Mouse (Mus musculus) hindbrain, embryonic 15.5 days (tissue): ENCODE results near the gene Gm20662. TPM values are rescaled to one million over a fixed set of nuclear protein-coding genes. Genes with fewer than 3 reads are reported as not detected.
A peak's percentile ranks its signal among the peaks of the same experiment; 100 is the strongest.
"Not testable (repeated sequence)": the region's sequence is repeated elsewhere in the genome, so short reads cannot be mapped to it uniquely, and the experiment has no call there.

Source experiments
- ATAC-seq: fragments of 200-750 bp; cut with Nextera tagmentation; 2 replicates; pipeline ENCODE4 v1.8.0; 2017; ENCODE audit warnings: low read depth, moderate number of reproducible peaks, moderate TSS enrichment; ENCODE audit not compliant: low FRiP score
- H3K27ac ChIP-seq: fragments of 300-500 bp; sonication (generic); replicated peaks from 2 replicates; pipeline ENCODE4 v1.5.1; 2015; ENCODE audit warnings: mild to moderate bottlenecking, inconsistent platforms
- H3K27me3 ChIP-seq: fragments of 300-500 bp; sonication (generic); 2 replicates; pipeline ENCODE4 v1.6.1; 2015; ENCODE audit warnings: control low read depth, inconsistent platforms
- H3K36me3 ChIP-seq: fragments of 300-500 bp; sonication (generic); 2 replicates; pipeline ENCODE4 v1.6.1; 2015; ENCODE audit warnings: control low read depth, inconsistent platforms
- H3K4me1 ChIP-seq: fragments of 300-500 bp; sonication (generic); replicated peaks from 2 replicates; pipeline ENCODE4 v1.6.1; 2015; ENCODE audit warnings: control low read depth, inconsistent platforms
- H3K4me2 ChIP-seq: fragments of 300-500 bp; sonication (generic); 2 replicates; pipeline ENCODE4 v1.6.1; 2015; ENCODE audit warnings: moderate library complexity, mild to moderate bottlenecking, inconsistent platforms
- H3K4me3 ChIP-seq: fragments of 300-500 bp; sonication (generic); 2 replicates; pipeline ENCODE4 v1.5.1; 2015; ENCODE audit warnings: mild to moderate bottlenecking, inconsistent platforms
- H3K9ac ChIP-seq: fragments of 300-500 bp; sonication (generic); 2 replicates; pipeline ENCODE4 v1.6.1; 2015; ENCODE audit warnings: inconsistent platforms
- H3K9me3 ChIP-seq: fragments of 300-500 bp; sonication (generic); 2 replicates; pipeline ENCODE4 v1.6.1; 2016; ENCODE audit warnings: control low read depth, inconsistent platforms
- WGBS: fragments of 180-500 bp; shearing (Covaris S2); methylation state at CpG from one replicate; pipeline ENCODE4 v1.1.7; 2015; 5-methylcytosine and 5-hydroxymethylcytosine counted together
- polyA plus RNA-seq: library from polyadenylated mRNA; unstranded; fragments of >200 nt; fragmentation: Nextera tagmentation; extraction: Ambion mirVana; gene quantifications from 2 replicates; pipeline ENCODE4 v1.2.1, GENCODE M21; 2015

The Gm20662 gene
- polyA plus RNA-seq, 1 experiment from 2014 or later: not detected

DNA sequence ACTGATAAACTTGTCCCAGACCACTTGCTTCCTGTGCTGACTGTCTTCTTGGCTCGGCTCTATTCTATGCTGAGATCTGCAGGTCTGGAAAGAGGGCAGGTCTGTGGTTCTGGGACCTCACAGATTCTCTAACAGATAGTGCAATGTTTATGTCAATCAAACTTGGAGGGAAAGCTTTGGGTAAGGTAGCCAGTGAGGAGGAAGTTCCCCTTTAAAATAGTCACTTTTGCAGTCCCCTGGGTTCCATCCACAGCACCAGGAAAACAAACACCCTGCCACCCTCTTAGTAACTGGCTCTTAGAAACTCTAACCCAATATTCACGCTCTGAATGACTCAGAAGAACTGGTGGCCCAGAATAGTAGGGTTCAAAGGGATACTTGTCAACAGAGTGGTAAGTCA lies 1.7 kb upstream of the Gm20662 start:
- Histone ChIP-seq H3K4me1 (no peaks in the 10 kb centered on the region), H3K27me3 (no peaks in the 10 kb centered on the region), H3K9me3 (no peaks in the 10 kb centered on the region), H3K4me2 (no peak overlapping the region), H3K27ac (no peak overlapping the region), H3K9ac (no peak overlapping the region), H3K36me3 (no peaks in the 10 kb centered on the region), H3K4me3 (no peak overlapping the region)
- ATAC-seq: no peak
- 83% methylated on average over 2 of the region's 2 CpGs for WGBS

DNA sequence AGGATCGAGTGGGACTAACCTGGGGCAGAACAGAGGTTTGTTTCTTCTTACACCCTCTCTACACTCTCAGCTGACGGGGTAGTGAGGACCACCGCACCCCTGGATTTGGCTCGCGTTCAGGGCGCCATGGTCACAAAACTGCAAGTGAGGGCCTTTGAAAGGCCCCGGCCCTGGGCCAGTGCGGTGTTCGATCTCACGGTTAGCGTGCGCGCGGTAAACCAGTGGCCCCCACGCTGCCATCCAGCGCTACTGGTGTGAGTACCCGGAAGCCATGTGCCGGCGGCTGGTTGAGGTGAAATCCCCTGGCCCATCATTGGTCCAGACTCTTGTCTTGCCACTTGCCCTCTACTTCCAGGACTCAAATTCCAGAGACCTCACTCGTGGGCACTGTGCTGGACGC lies 636 bp upstream of the Gm20662 start:
- WGBS: 94% methylated on average over 21 of the region's 21 CpGs
- Histone ChIP-seq H3K36me3 (no peaks in the 10 kb centered on the region), H3K4me1 (no peaks in the 10 kb centered on the region), H3K27me3 (no peaks in the 10 kb centered on the region), H3K27ac (no peak overlapping the region), H3K9me3 (no peaks in the 10 kb centered on the region), H3K9ac (no peak overlapping the region), H3K4me2 (no peak overlapping the region), H3K4me3 (no peak overlapping the region)
- no peak for ATAC-seq

DNA sequence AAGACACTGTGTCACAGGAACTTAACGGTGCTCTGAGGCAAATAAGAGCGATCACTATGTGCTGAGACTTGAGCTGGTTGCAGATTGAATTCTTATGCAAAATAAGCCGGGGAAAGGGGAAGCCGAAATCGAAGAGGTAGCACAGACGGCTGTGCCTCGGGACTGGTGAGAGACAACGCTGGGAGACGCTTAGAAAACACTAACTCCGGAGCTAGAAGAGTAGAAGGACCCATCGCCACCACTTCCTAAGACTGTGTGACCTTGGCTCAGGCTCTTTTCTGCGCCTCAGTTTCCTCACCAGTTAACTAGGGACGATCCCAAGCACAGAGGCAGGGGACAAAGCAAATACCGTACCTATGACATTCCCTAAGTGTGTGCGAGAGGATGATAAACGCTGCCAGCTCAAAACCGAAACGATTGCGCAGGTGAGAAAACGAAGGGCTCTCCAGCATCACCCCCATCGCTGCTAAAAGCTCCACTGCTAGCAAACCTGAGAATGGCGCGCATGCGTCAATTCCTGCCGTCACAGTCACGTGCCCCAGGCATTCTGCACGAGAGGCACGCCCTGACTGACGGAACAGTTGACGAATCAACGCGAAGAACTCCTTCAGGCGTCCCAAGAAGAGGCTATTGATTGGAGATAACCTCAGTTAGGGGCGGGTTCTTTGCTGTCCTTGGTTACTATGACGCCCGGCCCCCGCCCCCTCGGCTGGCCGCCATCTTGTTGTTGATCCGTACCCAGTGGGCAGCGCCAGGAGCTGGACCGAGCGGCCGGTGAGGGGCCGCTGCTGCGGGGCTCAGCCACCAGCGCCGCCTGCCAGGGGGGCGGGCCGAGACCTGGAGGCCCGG lies 6.0 kb downstream of the Gm20662 start, which contains the start of gene Ip6k1:
Ip6k1 (plus strand) TSS at position 580 of the 849 bp plus-strand sequence.
- Histone ChIP-seq H3K4me2 (peak within 1 kb of the TSS; percentile 76), H3K27me3 (no peaks in the 10 kb centered on the region), H3K36me3 (no peaks in the 10 kb centered on the region), H3K4me1 (peaks cover 34% of the 10 kb centered on the region), H3K4me3 (peak within 1 kb of the TSS; percentile 86), H3K9me3 (no peaks in the 10 kb centered on the region), H3K9ac (peak within 1 kb of the TSS; percentile 95), H3K27ac (peak within 1 kb of the TSS; percentile 97)
- ATAC-seq: peak; percentile 99
- WGBS: under 1% methylated on average over 51 of the region's 51 CpGs

DNA sequence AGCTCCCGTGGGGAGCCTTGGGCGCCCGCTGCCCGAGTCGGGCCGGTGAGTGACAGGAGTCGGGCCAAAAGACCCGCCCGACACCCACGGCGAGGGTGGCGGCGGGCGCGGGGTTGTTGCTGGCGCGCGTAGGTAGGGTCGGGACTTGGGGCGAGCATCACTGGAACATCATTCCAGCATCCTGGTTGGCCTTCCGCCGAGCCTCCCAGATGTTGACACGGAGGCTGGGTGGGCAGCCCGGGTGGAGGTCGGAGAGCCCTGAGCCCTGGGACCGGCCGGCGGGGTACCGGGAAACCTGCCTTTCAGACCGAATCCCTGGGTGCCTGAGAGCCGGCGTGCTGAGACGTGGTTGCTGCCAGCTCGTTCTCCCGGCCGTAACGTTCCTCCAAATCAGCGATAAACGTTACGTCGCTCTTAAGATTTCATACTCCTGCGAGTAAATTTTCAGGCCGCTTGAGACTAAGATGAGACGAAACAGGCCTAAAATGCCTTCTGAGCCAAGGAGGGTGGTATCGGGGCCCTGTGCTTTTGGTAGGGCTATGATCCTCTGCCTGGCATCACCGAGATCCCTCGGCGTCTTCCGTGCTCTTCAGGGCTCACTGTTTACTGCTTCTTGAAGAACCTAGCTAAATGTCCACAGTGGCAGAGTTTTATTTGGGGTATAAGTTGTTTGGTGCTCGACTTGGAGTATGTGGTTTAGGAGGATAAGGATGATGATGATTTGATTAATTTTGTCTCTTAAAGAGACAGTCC lies 6.8 kb downstream of the Gm20662 start:
- no peaks in the 10 kb centered on the region for H3K9me3 ChIP-seq
- peaks cover 34% of the 10 kb centered on the region for H3K4me1 ChIP-seq
- H3K4me2 ChIP-seq: peak overlapping the region; percentile 76
- peak; percentile 60; the same call in 1 of the 2 replicates for ATAC-seq
- no peaks in the 10 kb centered on the region for H3K27me3 ChIP-seq
- under 1% methylated on average over 43 of the region's 50 CpGs for WGBS
- peak overlapping the region; percentile 86 for H3K4me3 ChIP-seq
- no peaks in the 10 kb centered on the region for H3K36me3 ChIP-seq
- peak overlapping the region; percentile 97 for H3K27ac ChIP-seq
- peak overlapping the region; percentile 95 for H3K9ac ChIP-seq

DNA sequence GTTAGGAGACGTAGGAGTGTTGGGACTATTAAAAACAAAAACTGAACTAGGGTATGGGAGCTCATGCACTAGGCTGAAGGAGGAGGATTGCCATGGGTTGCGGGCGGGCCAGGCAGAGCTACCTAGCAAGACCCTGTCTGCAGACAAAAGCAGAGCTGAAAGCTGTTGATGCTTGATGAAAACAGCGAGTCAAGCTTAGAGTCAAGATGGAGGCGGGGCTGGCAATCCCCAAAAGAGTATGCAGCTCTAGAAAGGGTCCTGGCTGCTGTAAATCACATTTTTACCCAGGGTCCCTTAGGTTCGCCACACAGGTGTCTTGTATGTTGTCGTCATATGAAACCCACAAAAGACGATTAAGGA lies 7.4 kb downstream of the Gm20662 start:
- H3K27ac ChIP-seq: peak overlapping the region; percentile 97
- H3K4me1 ChIP-seq: peaks cover 34% of the 10 kb centered on the region
- 10% methylated on average over 8 of the region's 8 CpGs for WGBS
- H3K9me3 ChIP-seq: no peaks in the 10 kb centered on the region
- peak overlapping the region; percentile 76 for H3K4me2 ChIP-seq
- no peaks in the 10 kb centered on the region for H3K36me3 ChIP-seq
- H3K4me3 ChIP-seq: peak overlapping the region; percentile 86
- H3K27me3 ChIP-seq: no peaks in the 10 kb centered on the region
- no peak for ATAC-seq
- peak overlapping the region; percentile 95 for H3K9ac ChIP-seq

DNA sequence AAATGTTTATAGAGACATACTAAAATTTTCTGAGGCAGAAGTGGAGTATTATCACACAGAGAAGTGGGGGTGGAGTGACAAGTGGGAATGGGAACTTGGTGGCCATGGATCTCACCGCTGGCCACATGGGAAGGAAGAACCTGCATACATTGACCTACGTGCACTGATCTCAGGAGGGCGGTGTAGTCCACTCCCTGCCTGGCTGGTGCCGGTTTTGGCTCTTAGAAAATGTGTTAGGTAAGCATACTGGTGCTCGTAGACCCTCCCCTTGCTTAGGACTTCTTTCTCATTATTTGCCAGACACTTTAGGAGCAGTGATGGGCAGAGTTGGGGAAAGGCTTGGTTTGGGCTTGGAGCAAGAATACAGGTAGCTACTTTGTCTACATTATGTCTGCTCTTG lies 11.9 kb downstream of the Gm20662 start:
- Histone ChIP-seq H3K4me1 (peaks cover 27% of the 10 kb centered on the region), H3K27ac (no peak overlapping the region), H3K27me3 (no peaks in the 10 kb centered on the region), H3K9me3 (no peaks in the 10 kb centered on the region), H3K4me3 (no peak overlapping the region), H3K36me3 (0 out of 2 replicates have a peak, but pooled peaks cover 3% of the 10 kb centered on the region), H3K4me2 (no peak overlapping the region), H3K9ac (no peak overlapping the region)
- ATAC-seq: no peak
- WGBS: 94% methylated on average over 5 of the region's 5 CpGs

DNA sequence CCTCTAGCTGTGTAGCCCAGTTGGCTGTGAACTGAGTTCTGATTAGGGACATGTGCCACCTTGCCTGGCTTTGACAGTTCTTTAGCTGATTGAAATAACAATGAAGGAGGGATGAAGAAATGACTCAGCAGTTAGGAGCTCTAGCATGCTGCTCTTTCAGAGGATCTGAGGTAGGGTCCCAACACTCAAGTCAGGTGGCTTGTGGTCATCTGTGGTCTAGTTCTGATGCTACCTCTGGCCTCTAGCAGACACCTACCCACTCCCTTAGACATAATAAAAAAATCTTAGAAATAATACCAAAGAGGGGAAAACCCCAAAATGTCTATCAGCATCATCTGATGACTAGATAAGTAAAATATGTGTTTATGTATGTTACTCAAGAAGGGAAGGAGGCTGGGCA lies 14.2 kb downstream of the Gm20662 start:
- Histone ChIP-seq H3K9ac (no peak overlapping the region), H3K27me3 (no peaks in the 10 kb centered on the region), H3K27ac (no peak overlapping the region), H3K9me3 (no peaks in the 10 kb centered on the region), H3K36me3 (peaks cover 4% of the 10 kb centered on the region; the same call in 1 of the 2 replicates), H3K4me3 (no peak overlapping the region), H3K4me2 (no peak overlapping the region), H3K4me1 (peaks cover 8% of the 10 kb centered on the region; the same call in 1 of the 2 replicates)
- ATAC-seq: no peak

DNA sequence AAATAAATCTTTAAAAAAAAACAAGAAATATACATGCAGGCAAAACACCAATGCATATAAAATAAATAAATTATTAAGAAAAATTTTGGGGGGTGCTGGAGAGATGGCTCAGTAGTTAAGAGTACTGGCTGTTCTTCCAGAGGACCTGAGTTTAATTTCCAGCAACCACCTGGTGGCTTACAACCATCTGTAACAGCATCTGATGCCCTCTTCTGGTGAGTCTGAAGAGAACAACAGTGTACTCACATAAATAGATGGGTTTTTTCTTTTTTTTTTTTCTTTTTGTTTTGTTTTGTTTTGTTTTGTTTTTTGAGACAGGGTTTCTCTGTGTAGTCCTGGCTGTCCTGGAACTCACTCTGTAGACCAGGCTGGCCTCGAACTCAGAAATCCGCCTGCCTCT lies 17.4 kb downstream of the Gm20662 start:
- WGBS: 98% methylated on average over 2 of the region's 2 CpGs
- H3K27me3 ChIP-seq, H3K27ac ChIP-seq, H3K4me2 ChIP-seq, H3K9ac ChIP-seq, H3K4me1 ChIP-seq, ATAC-seq, H3K9me3 ChIP-seq, H3K4me3 ChIP-seq: not testable (repeated sequence)
- peaks cover 12% of the 10 kb centered on the region; the same call in 1 of the 2 replicates for H3K36me3 ChIP-seq

DNA sequence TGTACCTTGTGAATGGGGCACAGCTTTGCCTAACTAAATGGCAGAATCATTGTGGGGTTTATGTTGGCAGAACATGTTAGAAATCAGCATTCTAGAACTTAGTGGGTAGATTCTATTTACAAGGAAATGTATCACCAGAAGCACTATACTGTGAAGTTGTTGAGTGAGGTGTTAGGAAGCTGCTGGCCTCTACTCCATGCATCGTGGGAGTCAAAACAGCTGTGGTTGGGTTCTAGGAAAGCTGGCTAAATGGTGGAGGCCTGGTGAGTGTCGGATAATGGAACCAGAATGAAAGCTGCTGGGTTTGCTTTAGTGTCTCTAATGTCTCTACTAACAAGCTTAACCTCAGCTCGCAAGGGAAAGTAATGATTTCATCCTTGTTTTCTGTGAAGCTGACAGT lies 21.0 kb downstream of the Gm20662 start:
- Histone ChIP-seq H3K27me3 (no peaks in the 10 kb centered on the region), H3K9me3 (no peaks in the 10 kb centered on the region), H3K36me3 (peaks cover 12% of the 10 kb centered on the region; the same call in 1 of the 2 replicates), H3K4me1 (0 out of 2 replicates have a peak, but pooled peaks cover 2% of the 10 kb centered on the region), H3K9ac (no peak overlapping the region), H3K4me2 (no peak overlapping the region), H3K4me3 (no peak overlapping the region), H3K27ac (no peak overlapping the region)
- WGBS: 89% methylated on average over 3 of the region's 3 CpGs
- no peak for ATAC-seq

DNA sequence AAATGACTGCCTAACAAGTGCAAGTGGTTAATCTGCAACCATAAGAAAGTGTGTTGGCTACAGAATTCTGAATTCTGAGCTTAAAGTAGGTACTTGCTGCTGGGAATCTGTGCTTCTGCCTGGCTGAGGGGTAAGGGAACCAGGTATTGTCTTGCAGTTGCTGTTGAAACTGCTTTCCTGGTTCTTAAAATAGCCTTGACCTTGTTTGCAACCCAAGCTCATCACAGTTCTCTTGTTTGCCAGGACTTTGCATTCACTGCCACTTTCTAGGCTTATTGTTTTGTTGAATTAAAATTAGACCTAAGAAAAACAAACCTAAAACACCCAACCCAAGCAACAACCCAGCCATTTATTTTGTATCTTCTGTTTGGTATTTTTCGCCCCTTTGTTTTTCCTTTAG lies 24.6 kb downstream of the Gm20662 start:
- no peak overlapping the region for H3K27ac ChIP-seq
- H3K27me3 ChIP-seq: no peaks in the 10 kb centered on the region
- H3K4me3 ChIP-seq: no peak overlapping the region
- H3K9ac ChIP-seq: no peak overlapping the region
- 94% methylated on average over 1 of the region's 1 CpGs for WGBS
- peaks cover 22% of the 10 kb centered on the region for H3K36me3 ChIP-seq
- H3K4me2 ChIP-seq: no peak overlapping the region
- 0 out of 2 replicates have a peak, but pooled peaks cover 2% of the 10 kb centered on the region for H3K4me1 ChIP-seq
- ATAC-seq: no peak
- no peaks in the 10 kb centered on the region for H3K9me3 ChIP-seq

DNA sequence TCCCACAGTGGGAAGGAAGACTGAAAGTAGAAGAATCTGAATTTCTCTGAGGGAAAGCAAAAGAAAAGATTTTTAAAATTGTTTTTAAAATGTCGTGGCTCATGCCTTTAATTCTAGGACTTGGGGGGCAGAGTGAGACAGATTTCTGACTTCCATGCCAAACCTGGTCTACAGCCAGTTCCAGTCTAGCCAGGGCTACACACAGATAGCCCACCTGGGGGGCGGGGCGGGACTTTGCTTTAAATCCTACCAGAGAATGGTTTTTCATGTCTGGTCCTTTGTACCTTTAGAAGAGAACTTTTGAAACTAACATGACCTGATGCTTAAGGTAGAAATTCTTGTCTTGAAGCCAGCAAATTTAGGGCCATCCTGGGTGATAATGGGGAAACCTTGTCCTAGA lies 27.1 kb downstream of the Gm20662 start:
- ATAC-seq: no peak
- Histone ChIP-seq H3K27ac (no peak overlapping the region), H3K4me3 (no peak overlapping the region), H3K27me3 (no peaks in the 10 kb centered on the region), H3K9ac (no peak overlapping the region), H3K4me2 (no peak overlapping the region), H3K4me1 (0 out of 2 replicates have a peak, but pooled peaks cover 2% of the 10 kb centered on the region), H3K36me3 (peaks cover 37% of the 10 kb centered on the region), H3K9me3 (no peaks in the 10 kb centered on the region)
- WGBS: 87% methylated on average over 3 of the region's 3 CpGs

DNA sequence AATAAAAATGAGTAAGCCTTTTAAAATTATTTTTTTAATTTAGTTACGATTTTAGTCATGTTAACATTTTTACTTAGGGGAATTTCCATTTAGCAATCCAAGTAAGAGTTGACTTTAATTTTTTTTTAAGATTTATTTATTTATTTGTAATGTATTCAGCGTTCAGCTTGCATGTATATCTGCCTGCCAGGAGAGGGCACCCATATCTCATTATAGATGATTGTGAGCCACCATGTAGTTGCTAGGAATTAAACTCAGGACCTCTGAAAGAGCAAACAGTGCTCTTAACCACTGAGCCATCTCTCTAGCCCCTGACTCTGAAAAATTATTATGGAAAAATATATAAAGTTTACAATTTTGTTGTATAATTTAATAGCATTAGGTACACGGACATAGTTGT lies 30.4 kb downstream of the Gm20662 start:
- no peak for ATAC-seq
- H3K4me1 ChIP-seq: no peaks in the 10 kb centered on the region
- H3K27me3 ChIP-seq: no peaks in the 10 kb centered on the region
- peaks cover 42% of the 10 kb centered on the region for H3K36me3 ChIP-seq
- no peak overlapping the region for H3K4me2 ChIP-seq
- no peak overlapping the region for H3K9ac ChIP-seq
- H3K27ac ChIP-seq: no peak overlapping the region
- 91% methylated on average over 3 of the region's 3 CpGs for WGBS
- H3K9me3 ChIP-seq: no peaks in the 10 kb centered on the region
- H3K4me3 ChIP-seq: no peak overlapping the region
